Mouse (Mus musculus): ENCODE results near the gene Scml4. TPM values are rescaled to one million over a fixed set of nuclear protein-coding genes. Genes with fewer than 3 reads are reported as not detected.
A peak's percentile ranks its signal among the peaks of the same experiment; 100 is the strongest.

Scml4 gene
- polyA plus RNA-seq, 1 experiment from 2014 or later, result 2.0 TPM

- Histone ChIP-seq H3K4me2 (ENCODE audit: low read depth, low read length) (no peak overlapping the region), H3K9me3 (replicated peaks; ENCODE audit: control insufficient read depth, low read length) (no peaks in the 10 kb centered on the region; the same call in 1 of the 2 replicates), H3K36me3 (ENCODE audit: control insufficient read depth, insufficient read depth) (no peaks in the 10 kb centered on the region), H3K27me3 (ENCODE audit: control insufficient read depth, insufficient read depth, low read length) (no peaks in the 10 kb centered on the region), H3K4me1 (ENCODE audit: control insufficient read depth, insufficient read depth, low read length) (peaks cover 5% of the 10 kb centered on the region; the same call in 1 of the 2 replicates), H3K27ac (ENCODE audit: low read length) (no peak overlapping the region), H3K9ac (ENCODE audit: low read length) (no peak overlapping the region), H3K4me3 (ENCODE audit: low read length) (no peak overlapping the region)
- 78% methylated on average over 23 of the region's 23 CpGs for WGBS
- ATAC-seq (replicated peaks; ENCODE audit: extremely low read depth, insufficient read depth, low FRiP score), result no peak; the same call in 1 of the 2 replicates
These were observed 70.0 kb downstream of the Scml4 start for GRCm38 (mm10) chr10:42930121-42930650.

DNA sequence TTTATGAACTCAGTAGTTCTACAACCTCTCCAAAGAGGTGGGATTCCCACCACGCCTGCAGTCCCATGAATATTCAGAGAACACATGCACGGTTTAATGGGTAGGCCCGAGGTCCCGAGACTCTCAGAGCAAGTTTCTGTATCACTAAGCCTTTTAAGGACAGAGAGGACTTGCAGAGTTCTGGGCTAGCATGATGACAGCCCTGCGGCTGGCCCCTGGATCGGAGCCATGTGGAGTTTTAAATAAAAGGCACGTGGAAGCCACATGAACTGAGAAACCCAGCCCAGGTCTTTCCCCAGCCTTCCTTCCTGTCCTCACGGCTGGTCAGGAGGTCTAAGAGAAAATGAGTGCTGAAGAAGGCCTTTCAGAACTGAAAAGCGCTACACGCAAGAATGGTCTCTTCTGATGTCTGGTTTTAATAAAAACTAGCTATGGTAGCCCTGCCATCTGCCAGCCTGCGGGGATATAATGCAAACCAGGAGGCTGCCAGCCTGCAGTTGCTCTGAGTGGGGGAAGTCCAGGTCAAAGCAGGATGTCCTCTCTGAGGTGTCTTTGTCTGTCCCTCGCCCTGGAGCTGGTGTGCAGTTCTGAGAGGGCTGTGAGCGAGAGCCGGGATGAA, 72.8 kb downstream of the Scml4 start:
- Histone ChIP-seq H3K4me1 (ENCODE audit: control insufficient read depth, insufficient read depth, low read length) (peaks cover 5% of the 10 kb centered on the region; the same call in 1 of the 2 replicates), H3K4me2 (ENCODE audit: low read depth, low read length) (no peak overlapping the region), H3K27me3 (ENCODE audit: control insufficient read depth, insufficient read depth, low read length) (no peaks in the 10 kb centered on the region), H3K27ac (ENCODE audit: low read length) (no peak overlapping the region), H3K9ac (ENCODE audit: low read length) (no peak overlapping the region), H3K36me3 (ENCODE audit: control insufficient read depth, insufficient read depth) (no peaks in the 10 kb centered on the region), H3K9me3 (replicated peaks; ENCODE audit: control insufficient read depth, low read length) (no peaks in the 10 kb centered on the region; the same call in 1 of the 2 replicates), H3K4me3 (ENCODE audit: low read length) (no peak overlapping the region)
- no peak for ATAC-seq (replicated peaks; ENCODE audit: extremely low read depth, insufficient read depth, low FRiP score)
- 55% methylated on average over 14 of the region's 14 CpGs for WGBS

DNA sequence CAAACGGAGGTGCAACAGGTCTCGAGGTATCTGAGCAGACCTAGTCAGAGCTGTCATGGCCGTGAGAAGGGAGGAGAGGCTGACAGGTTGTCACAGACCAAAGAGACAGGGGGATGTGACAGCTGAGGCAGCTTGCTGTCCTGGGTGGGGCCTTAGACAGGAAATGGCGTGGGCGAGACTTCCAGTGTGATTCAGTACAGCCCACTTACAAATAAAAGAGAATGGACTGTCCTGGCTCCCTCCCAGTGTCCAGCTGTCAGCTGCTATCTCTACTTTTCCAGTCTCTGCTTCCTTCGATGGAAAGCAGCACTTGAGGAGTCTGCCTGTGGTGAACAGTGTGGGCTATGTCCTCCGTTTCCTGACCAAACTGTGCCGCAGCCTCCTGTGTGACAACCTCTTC, 74.5 kb downstream of the Scml4 start:
- H3K4me1 ChIP-seq (ENCODE audit: control insufficient read depth, insufficient read depth, low read length), result peaks cover 5% of the 10 kb centered on the region; the same call in 1 of the 2 replicates
- no peaks in the 10 kb centered on the region for H3K36me3 ChIP-seq (ENCODE audit: control insufficient read depth, insufficient read depth)
- peak overlapping the region; percentile 11; the same call in 1 of the 2 replicates for H3K4me3 ChIP-seq (ENCODE audit: low read length)
- peak; percentile 52 for ATAC-seq (replicated peaks; ENCODE audit: extremely low read depth, insufficient read depth, low FRiP score)
- 39% methylated on average over 8 of the region's 8 CpGs for WGBS
- no peaks in the 10 kb centered on the region; the same call in 1 of the 2 replicates for H3K9me3 ChIP-seq (replicated peaks; ENCODE audit: control insufficient read depth, low read length)
- H3K27me3 ChIP-seq (ENCODE audit: control insufficient read depth, insufficient read depth, low read length), result no peaks in the 10 kb centered on the region
- H3K4me2 ChIP-seq (ENCODE audit: low read depth, low read length), result peak overlapping the region; percentile 27; the same call in 1 of the 2 replicates
- H3K27ac ChIP-seq (ENCODE audit: low read length), result peak overlapping the region; percentile 21; the same call in 1 of the 2 replicates
- no peak overlapping the region for H3K9ac ChIP-seq (ENCODE audit: low read length)

GRCm38 (mm10) chr10:42936205-42936604, 76.0 kb downstream of the Scml4 start:
- no peaks in the 10 kb centered on the region for H3K36me3 ChIP-seq (ENCODE audit: control insufficient read depth, insufficient read depth)
- no peaks in the 10 kb centered on the region; the same call in 1 of the 2 replicates for H3K9me3 ChIP-seq (replicated peaks; ENCODE audit: control insufficient read depth, low read length)
- H3K4me3 ChIP-seq (ENCODE audit: low read length), result no peak overlapping the region
- ATAC-seq (replicated peaks; ENCODE audit: extremely low read depth, insufficient read depth, low FRiP score), result no peak
- H3K9ac ChIP-seq (ENCODE audit: low read length), result no peak overlapping the region
- H3K27ac ChIP-seq (ENCODE audit: low read length), result no peak overlapping the region
- H3K4me1 ChIP-seq (ENCODE audit: control insufficient read depth, insufficient read depth, low read length), result peaks cover 12% of the 10 kb centered on the region
- H3K27me3 ChIP-seq (ENCODE audit: control insufficient read depth, insufficient read depth, low read length), result no peaks in the 10 kb centered on the region
- no peak overlapping the region for H3K4me2 ChIP-seq (ENCODE audit: low read depth, low read length)

DNA sequence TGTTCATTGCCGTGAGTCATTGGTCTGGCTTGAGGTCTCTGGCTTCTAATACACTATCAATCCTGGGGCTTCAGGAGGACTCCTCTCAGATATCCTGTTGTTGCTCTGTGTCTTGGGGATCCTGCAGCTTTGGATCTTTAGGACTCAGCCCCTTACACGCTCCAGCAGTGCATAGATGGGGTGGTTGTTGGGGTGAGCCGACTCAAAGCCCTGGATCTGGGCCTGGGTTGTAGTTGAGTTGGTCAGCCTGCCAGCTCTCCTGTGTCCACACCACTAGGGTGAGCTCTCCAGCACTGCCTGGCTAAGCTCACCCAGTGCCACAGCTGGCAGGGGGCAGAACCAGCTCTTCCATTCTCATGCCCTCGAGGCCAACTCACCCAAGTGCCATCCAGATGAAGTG, 78.2 kb downstream of the Scml4 start:
- Histone ChIP-seq H3K9me3 (replicated peaks; ENCODE audit: control insufficient read depth, low read length) (no peaks in the 10 kb centered on the region; the same call in 1 of the 2 replicates), H3K27ac (ENCODE audit: low read length) (no peak overlapping the region), H3K9ac (ENCODE audit: low read length) (no peak overlapping the region), H3K36me3 (ENCODE audit: control insufficient read depth, insufficient read depth) (no peaks in the 10 kb centered on the region), H3K27me3 (ENCODE audit: control insufficient read depth, insufficient read depth, low read length) (no peaks in the 10 kb centered on the region), H3K4me1 (ENCODE audit: control insufficient read depth, insufficient read depth, low read length) (peaks cover 19% of the 10 kb centered on the region), H3K4me2 (ENCODE audit: low read depth, low read length) (no peak overlapping the region), H3K4me3 (ENCODE audit: low read length) (no peak overlapping the region)
- WGBS, result 81% methylated on average over 4 of the region's 4 CpGs
- no peak for ATAC-seq (replicated peaks; ENCODE audit: extremely low read depth, insufficient read depth, low FRiP score)

DNA sequence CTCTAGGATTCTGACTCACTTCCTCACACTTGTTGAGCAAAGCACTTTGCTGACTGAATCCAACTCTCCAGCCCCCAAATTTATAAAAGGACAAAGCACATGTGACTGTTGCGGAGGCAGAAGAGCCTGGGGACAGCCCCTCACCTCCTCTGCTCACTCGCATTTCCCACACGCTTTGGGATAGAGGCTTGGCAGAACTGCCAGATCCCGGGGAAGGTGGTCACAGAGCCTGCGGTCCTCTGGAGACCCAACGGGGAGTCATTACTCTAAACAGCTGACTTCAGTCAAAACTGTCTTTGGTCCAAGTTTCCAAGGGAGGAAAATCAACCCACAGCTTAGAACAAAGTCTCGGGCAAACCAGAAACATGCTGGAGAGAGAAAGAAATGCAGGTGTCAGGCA, 79.5 kb downstream of the Scml4 start:
- H3K27ac ChIP-seq (ENCODE audit: low read length), result no peak overlapping the region
- H3K4me1 ChIP-seq (ENCODE audit: control insufficient read depth, insufficient read depth, low read length), result peaks cover 17% of the 10 kb centered on the region
- H3K27me3 ChIP-seq (ENCODE audit: control insufficient read depth, insufficient read depth, low read length), result no peaks in the 10 kb centered on the region
- no peaks in the 10 kb centered on the region for H3K36me3 ChIP-seq (ENCODE audit: control insufficient read depth, insufficient read depth)
- no peaks in the 10 kb centered on the region for H3K9me3 ChIP-seq (replicated peaks; ENCODE audit: control insufficient read depth, low read length)
- no peak overlapping the region for H3K9ac ChIP-seq (ENCODE audit: low read length)
- 64% methylated on average over 7 of the region's 7 CpGs for WGBS
- H3K4me2 ChIP-seq (ENCODE audit: low read depth, low read length), result no peak overlapping the region
- ATAC-seq (replicated peaks; ENCODE audit: extremely low read depth, insufficient read depth, low FRiP score), result no peak
- no peak overlapping the region for H3K4me3 ChIP-seq (ENCODE audit: low read length)

GRCm38 (mm10) chr10:42940193-42941050, 80.3 kb downstream of the Scml4 start:
- ATAC-seq (replicated peaks; ENCODE audit: extremely low read depth, insufficient read depth, low FRiP score), result no peak; the same call in 1 of the 2 replicates

GRCm38 (mm10) chr10:42941278-42941677, 81.1 kb downstream of the Scml4 start:
- Histone ChIP-seq H3K27ac (ENCODE audit: low read length) (no peak overlapping the region), H3K4me2 (ENCODE audit: low read depth, low read length) (no peak overlapping the region), H3K9me3 (replicated peaks; ENCODE audit: control insufficient read depth, low read length) (no peaks in the 10 kb centered on the region), H3K4me1 (ENCODE audit: control insufficient read depth, insufficient read depth, low read length) (peaks cover 13% of the 10 kb centered on the region), H3K9ac (ENCODE audit: low read length) (no peak overlapping the region), H3K4me3 (ENCODE audit: low read length) (no peak overlapping the region), H3K27me3 (ENCODE audit: control insufficient read depth, insufficient read depth, low read length) (no peaks in the 10 kb centered on the region), H3K36me3 (ENCODE audit: control insufficient read depth, insufficient read depth) (no peaks in the 10 kb centered on the region)
- 88% methylated on average over 4 of the region's 4 CpGs for WGBS
- no peak for ATAC-seq (replicated peaks; ENCODE audit: extremely low read depth, insufficient read depth, low FRiP score)

More at GRCm38 (mm10) chr10:42940193-42941050, 80.3 kb downstream of the Scml4 start:
- H3K27ac ChIP-seq (ENCODE audit: low read length), result no peak overlapping the region
- H3K4me3 ChIP-seq (ENCODE audit: low read length), result no peak overlapping the region
- H3K36me3 ChIP-seq (ENCODE audit: control insufficient read depth, insufficient read depth), result no peaks in the 10 kb centered on the region
- H3K4me1 ChIP-seq (ENCODE audit: control insufficient read depth, insufficient read depth, low read length), result peaks cover 13% of the 10 kb centered on the region
- H3K4me2 ChIP-seq (ENCODE audit: low read depth, low read length), result no peak overlapping the region
- no peak overlapping the region for H3K9ac ChIP-seq (ENCODE audit: low read length)
- WGBS, result 62% methylated on average over 21 of the region's 21 CpGs
- no peaks in the 10 kb centered on the region for H3K27me3 ChIP-seq (ENCODE audit: control insufficient read depth, insufficient read depth, low read length)
- H3K9me3 ChIP-seq (replicated peaks; ENCODE audit: control insufficient read depth, low read length), result no peaks in the 10 kb centered on the region

All from heart, embryonic 16.5 days (tissue).